Mouse (Mus musculus) gastrocnemius, adult 8-10 months (tissue): Measurements from ENCODE around the gene Gpr18. TPM values are rescaled to one million over a fixed set of nuclear protein-coding genes. Genes with fewer than 3 reads are reported as not detected.

Experiments used
- DNase-seq, 2 experiments: peaks; one replicate each; pipeline ENCODE4 v3.0.0; 2022; ENCODE audit warnings: low spot score in 2 of 2
- total RNA-seq, 4 experiments: library from RNA; stranded (reverse); gene quantifications; 2 replicates each; pipeline ENCODE4 v1.2.4; 2022

Gpr18 gene
- total RNA-seq: not detected

- DNase-seq: no peak
These were observed at the start of gene Gpr18 for GRCm38 (mm10) chr14:121915621-121916020. TSS of gene Gpr18 (minus strand) at chr14:121915781.

- no peak for DNase-seq
These were observed 49.4 kb upstream of the Gpr18 start, which contains the start of gene Gpr183 for GRCm38 (mm10) chr14:121964990-121965389. TSS of gene Gpr183 (minus strand) at chr14:121965195.

- DNase-seq: no peak
These were observed 48.4 kb upstream of the Gpr18 start for GRCm38 (mm10) chr14:121963942-121964335.

DNA sequence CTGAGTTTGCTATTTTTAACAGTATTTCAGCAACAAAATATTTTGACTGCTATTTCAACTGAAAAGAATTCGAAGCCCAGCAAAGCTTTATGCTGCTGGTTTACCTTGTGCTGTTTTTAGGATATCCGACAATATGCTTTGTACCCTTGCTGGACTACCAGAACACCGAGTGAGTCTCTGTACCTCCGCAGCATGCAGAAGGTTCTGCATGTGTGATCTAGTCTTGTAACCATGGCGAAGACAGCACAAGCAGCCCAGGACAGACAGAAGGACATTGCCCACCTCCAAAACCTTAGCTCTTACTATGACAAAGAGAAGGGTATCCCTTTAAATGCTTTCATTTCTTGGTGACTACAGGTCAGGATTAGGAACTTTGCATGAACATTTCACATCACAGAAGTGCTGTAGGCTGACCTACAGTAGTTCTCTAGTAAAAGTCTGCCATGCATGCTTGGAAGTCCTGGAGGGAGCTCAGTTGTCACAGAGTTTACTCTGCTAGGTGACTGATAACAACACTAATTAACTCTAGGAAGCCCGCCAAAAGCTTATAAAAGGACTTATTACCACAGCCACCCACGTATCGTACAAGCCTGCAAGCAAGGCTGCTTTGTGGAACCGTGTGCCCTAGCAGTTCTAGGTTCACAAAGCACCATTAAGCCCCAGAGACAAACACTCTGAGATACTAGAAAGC lies 47.8 kb upstream of the Gpr18 start:
- no peak for DNase-seq

- no peak for DNase-seq
These were observed 46.7 kb upstream of the Gpr18 start for GRCm38 (mm10) chr14:121962128-121962890.

GRCm38 (mm10) chr14:121961496-121962127 lies 46.0 kb upstream of the Gpr18 start:
- DNase-seq: no peak

DNA sequence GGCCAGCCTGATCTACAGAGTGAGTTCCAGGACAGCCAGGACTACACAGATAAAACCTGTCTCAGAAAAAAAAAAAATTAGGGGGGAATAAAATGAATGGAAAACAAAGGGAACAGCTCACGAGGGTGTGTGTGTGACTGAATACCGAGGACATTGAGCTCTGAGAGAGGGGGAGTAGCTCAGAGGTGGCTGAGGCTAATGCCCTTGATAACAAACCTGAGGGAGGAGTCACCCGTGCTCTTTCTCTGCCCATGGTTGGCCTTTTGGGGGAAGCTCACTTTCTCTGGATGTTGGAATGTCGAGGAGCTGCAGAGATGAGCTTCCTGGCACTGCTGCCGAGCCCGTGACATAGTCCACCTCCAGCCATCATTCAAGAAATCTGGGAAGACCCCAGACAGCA lies 45.4 kb upstream of the Gpr18 start:
- no peak for DNase-seq

DNA sequence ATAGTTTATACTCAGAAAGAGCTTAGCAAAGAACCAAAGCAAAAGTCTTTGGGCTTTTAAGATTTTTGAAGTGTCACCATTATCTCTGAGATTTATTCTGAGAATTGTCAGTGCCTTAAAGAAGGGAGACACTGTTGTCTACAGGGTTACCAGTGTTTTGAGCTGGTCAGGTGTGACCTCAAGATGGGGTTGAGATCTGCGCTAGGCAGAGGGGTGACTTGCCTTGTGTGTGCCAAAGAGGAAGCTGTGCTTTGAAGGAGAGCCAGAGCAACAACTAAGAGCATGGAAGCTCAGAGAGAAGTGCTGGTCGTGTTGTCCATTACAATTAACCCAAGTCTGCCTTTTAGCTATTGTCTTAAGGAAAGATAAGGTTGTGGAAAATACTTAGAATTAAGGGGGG lies 45.0 kb upstream of the Gpr18 start:
- no peak for DNase-seq

GRCm38 (mm10) chr14:121960031-121960430 lies 44.5 kb upstream of the Gpr18 start:
- no peak for DNase-seq

- no peak for DNase-seq
These were observed 44.0 kb upstream of the Gpr18 start for GRCm38 (mm10) chr14:121959538-121959980.

- DNase-seq: no peak
These were observed 43.4 kb upstream of the Gpr18 start for GRCm38 (mm10) chr14:121958751-121959537.

DNA sequence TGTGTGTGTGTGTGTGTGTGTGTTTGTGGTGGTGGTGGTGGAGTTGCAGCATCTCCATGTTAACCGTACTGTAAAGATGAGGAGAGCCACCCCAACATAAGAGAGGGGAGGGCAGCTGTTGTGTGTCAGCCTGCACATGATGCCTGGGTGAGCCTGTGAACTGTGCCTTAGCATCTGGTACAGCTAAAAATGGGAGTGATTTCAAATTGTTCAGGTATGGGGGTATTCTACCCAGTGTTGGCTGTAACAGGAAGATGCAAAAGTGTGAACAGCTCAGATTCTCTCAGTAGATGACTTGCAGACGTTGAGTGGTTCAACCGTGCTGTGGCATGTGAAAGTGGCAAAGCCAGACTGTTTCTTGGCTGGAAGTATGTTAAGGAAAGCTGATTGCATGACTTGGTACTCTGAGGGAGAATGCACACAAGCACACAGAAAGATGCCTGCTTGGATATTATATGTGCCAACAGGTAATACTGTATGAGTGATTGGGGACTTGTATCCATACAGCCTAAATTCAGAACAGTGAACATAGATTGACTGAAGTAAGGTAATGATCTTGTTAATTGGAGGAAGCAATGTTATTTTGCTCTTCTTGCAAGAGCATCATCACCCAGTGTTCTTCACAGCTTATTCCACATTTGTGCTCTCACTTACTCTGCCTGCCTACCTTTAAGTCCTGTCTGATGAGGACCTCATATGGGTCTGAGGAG lies 42.6 kb upstream of the Gpr18 start:
- DNase-seq: no peak

- no peak for DNase-seq
These were observed 41.7 kb upstream of the Gpr18 start for GRCm38 (mm10) chr14:121957176-121957871.

DNA sequence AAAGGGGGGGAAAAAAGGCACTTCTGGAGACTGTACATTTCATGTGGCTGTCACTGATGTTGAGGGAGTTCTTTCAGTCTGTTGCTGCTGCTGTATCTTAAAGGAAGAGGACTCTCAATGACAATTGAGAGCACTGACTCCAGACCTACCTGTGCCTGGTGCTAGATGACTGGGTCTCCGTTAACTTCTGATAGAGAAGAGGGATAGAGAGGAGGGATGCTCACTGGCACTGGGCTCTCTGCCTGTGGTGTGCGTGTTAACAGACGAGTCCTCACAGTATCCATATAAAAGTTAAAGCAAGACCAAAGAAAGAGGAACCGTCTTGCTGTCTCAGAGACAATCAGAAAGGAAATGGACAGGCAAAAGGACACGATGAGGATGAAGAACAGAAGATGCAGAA lies 40.7 kb upstream of the Gpr18 start:
- no peak for DNase-seq

DNA sequence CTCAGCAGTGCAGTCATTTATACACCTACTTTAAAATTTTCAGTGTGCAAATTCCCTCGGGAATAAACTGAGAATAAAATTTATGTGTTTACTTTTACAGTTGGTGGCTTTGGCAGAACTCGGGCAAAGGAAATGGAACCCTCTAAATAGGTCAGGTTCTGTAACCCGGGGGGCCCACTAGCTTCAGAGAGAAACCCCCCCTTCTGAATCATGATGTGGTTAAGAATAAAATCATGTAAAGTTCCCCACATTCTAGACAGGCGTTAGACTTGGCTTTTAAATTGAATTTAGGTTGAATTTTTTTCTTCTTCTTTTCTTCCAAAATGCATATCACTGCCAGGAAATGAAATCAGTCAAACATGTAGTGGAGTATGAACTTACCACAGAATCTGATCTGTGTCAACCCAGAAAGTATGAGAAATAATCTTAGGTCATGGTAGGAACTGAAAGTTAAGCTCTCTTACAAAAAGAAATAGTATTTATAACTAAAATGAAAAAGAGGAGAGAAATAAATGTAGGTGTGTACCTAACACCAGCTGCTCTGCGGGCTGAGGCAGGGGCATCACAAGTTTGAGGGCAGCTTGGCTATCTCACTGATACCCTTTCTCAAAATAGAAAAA lies 39.7 kb upstream of the Gpr18 start:
- DNase-seq: no peak

DNA sequence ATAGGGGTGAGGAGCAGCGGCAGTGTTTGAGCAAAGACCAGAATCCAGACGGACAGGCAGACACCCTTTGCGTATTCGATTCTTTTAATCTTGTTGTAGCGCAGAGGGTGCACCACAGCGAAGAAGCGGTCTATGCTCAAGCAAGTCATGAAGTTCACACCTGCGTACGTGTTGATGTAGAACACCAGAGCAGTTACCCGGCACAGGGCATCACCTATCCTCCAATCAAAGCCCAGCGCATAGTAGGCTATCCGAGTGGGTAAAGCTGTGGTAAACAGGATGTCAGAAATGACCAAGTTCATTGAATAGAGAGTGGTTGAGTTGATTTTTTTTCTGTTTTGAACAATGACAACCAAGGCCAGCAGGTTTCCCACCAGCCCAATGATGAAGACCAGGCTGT lies 39.0 kb upstream of the Gpr18 start:
- DNase-seq: no peak

- DNase-seq: no peak
These were observed 38.5 kb upstream of the Gpr18 start for GRCm38 (mm10) chr14:121954129-121954528.

DNA sequence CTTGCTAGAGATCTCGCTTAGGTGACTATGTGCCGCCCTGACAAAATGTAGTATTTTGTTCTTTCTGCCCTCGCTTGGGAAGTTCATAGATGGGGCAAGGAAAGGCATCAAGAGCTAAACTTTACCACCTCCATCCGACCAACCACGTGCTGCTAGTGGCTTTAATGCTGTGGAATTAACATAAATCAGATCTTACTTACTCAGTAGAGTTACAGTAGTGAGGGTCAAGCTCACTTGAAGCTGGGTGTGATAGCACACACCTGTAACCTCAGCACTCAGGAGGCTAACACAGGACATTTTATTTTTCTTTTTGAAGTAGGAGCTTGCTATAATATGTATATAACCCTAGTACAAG lies 36.4 kb upstream of the Gpr18 start:
- DNase-seq: no peak

DNA sequence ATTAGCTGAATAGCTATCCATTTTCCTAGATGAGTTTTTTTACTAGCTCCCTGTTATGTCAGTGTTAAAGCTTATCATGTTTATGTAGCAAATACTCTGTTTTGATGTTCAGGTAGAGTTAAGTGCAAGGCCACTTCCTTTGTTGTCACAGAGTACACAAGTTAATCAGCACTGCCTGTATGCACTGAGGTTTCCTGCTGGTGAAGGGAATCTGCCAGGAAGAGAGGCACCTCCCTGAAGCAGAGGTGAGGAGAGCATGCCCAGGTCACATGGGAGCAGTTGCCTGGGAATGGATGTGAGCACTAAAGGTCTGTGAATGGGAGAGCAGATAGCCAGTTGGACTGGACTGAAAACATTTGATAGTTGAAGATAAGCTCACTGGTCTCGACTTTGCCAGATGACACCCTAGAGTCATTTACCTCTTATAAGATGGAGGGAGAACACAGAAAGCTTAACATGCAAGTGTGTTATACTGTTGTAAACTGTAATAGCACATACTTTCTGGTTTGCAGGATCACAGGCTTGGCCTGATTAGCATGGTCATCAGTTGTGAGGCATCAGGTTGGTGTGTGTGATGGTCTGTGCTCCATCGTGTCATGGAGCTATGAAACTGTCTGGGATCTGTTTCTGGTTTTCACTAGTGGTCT lies 35.9 kb upstream of the Gpr18 start:
- no peak for DNase-seq
